Mouse (Mus musculus): ENCODE measurements around the gene Snrnp48. TPM values are rescaled to one million over a fixed set of nuclear protein-coding genes. Genes with fewer than 3 reads are reported as not detected.

Snrnp48 gene
- 99.6 TPM for polyA plus RNA-seq (2015; fragmentation: Illumina TruSeq; extraction: RNeasy Lipid Tissue Mini Kit (QIAGEN cat#74804); ENCODE audit: insufficient read depth, low replicate concordance)

DNA sequence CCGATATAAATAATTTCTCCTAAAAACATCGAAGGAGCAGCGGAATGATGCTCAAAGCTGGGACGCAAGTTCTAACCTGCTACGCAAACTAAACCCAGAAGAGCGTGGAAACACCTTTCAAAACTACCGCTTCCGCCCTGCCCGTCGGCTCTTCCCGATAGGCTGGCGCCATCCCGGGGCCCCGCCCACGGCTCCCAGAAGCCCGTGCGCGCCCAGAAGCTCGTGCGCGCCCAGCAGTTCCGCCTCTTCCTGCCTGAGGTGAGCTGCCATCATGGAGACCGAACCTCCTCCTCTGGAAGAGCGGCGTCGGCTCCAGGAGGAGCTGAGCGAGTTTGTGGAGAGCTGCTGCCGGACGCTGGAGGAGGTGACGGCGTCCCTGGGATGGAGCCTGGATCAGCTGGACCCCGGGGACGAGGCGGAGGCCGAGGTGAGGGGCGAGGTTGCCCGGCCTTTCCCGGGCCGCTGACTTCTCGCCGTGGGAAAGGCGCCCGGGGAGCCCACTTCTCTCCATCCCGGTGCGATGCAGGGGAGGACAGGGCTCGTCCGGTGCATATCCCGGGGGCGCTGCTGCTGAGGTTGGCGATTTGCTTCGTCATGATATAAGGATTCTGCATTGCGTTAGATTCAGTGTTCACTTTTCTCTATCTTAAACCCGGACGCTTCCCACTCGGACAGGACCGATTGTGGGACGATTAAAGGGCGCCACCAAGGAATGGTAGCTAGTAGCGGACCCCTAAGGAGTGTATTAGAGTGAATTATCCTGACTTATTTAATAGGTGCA is at the start of gene Snrnp48:
Gene Snrnp48, plus strand, starts transcription at position 237 of the 781 bp plus-strand sequence.

Other genes starting within 250 kb of the Snrnp48 start
- 89.9 TPM for gene Ssr1, start 210.7 kb upstream of the Snrnp48 start, polyA plus RNA-seq (2015; fragmentation: Illumina TruSeq; extraction: RNeasy Lipid Tissue Mini Kit (QIAGEN cat#74804); ENCODE audit: insufficient read depth, low replicate concordance)
- 63.1 TPM for gene Riok1, start 167.9 kb upstream of the Snrnp48 start, polyA plus RNA-seq (2015; fragmentation: Illumina TruSeq; extraction: RNeasy Lipid Tissue Mini Kit (QIAGEN cat#74804); ENCODE audit: insufficient read depth, low replicate concordance)
- gene Cage1, start 167.9 kb upstream of the Snrnp48 start, polyA plus RNA-seq (2015; fragmentation: Illumina TruSeq; extraction: RNeasy Lipid Tissue Mini Kit (QIAGEN cat#74804); ENCODE audit: insufficient read depth, low replicate concordance): 1.9 TPM
- gene Dsp, start 53.6 kb upstream of the Snrnp48 start, polyA plus RNA-seq (2015; fragmentation: Illumina TruSeq; extraction: RNeasy Lipid Tissue Mini Kit (QIAGEN cat#74804); ENCODE audit: insufficient read depth, low replicate concordance): 0.11 TPM
- gene Bmp6, start 140.2 kb downstream of the Snrnp48 start, polyA plus RNA-seq (2015; fragmentation: Illumina TruSeq; extraction: RNeasy Lipid Tissue Mini Kit (QIAGEN cat#74804); ENCODE audit: insufficient read depth, low replicate concordance): 5.7 TPM

Data from spleen, adult 10 weeks (tissue).